Mouse (Mus musculus) heart, postnatal 36 days (tissue): Measurements from ENCODE around the gene Ubiad1. TPM values are rescaled to one million over a fixed set of nuclear protein-coding genes. Genes with fewer than 3 reads are reported as not detected.
A peak's percentile ranks its signal among the peaks of the same experiment; 100 is the strongest.

Experiments
- DNase-seq, 2 experiments: peaks; one replicate each; pipeline ENCODE4 v3.0.0; 2021 to 2022
- intact Hi-C: fragments of 180-260 bp; cut with DNase I; formaldehyde crosslinking; loops from one replicate; pipeline ENCODE4 v1.15.1; 2025
- total RNA-seq, 2 experiments: library from RNA; stranded (reverse); gene quantifications; 2 replicates each; pipeline ENCODE4 v1.2.3; 2021

Ubiad1 gene
- 10 to 100 TPM; 16.5 to 16.9 TPM for total RNA-seq

DNA sequence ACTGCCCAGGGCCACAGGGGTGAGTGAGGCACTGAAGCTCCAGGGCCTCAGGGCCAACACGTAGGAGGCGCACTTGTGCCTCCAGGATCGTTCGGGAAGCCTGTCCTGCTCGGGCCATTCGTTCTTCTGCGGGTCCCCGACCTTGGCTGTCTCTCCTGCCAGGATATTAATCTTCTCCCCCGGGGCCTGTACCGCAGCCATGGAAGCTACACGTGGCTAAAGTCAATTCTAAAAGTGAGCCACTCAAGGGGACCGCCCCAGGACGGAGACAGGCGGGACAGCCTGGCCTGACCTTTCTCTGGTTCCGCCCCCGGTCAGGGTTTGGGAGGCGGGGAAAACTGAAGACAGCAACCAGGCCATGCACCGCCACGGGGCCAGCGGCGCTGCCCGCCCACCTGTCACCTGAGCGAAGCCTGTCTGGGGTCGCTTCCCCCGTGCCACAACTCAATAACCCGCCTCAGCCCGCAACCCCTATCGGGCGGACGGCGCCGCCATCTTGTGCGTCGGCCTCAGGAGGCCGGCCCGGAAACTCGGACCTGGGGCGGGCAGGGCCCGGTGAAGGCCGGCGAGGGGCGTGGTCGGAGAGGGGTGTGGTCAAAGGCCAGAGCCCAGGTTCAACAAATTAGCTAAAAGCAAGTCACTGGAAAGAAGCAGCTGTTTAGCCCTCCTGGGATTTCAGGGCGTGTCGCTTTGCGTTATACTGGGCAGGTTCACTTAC, at the start of gene Ubiad1:
Gene Ubiad1 (minus strand): TSS at position 522 of the 718 bp plus-strand sequence.
- DNase-seq = peak; percentile 84 to 90
- intact Hi-C loops = no loop called here

DNA sequence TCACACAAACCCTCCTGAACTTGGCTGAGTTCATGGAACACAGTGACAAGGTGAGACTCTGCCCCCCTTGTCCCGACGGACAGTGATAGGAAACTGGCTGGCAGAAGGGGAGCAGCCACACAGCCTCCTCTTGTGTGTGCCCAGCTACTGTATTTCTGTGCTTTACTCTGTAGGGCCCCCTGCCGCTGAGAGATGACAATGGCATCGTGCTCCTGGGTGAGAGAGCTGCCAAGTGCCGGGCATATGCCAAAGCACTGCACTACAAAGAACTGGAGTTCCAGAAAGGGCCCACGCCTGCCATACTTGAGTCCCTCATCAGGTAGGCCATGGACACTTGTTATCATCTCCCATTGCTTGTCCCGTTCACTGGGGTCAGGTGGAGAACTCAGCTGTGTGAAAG, 46.9 kb upstream of the Ubiad1 start:
- intact Hi-C loops = no loop called here
- DNase-seq = no peak

- intact Hi-C loops = no loop called here
- no peak for DNase-seq
Observed at GRCm38 (mm10) chr4:148490502-148490901, 45.9 kb upstream of the Ubiad1 start.

GRCm38 (mm10) chr4:148487841-148488240, 43.3 kb upstream of the Ubiad1 start:
- DNase-seq = no peak
- intact Hi-C loops = no loop called here

- DNase-seq = no peak
- intact Hi-C loops = no loop called here
Observed at GRCm38 (mm10) chr4:148484511-148484910, 39.9 kb upstream of the Ubiad1 start.

DNA sequence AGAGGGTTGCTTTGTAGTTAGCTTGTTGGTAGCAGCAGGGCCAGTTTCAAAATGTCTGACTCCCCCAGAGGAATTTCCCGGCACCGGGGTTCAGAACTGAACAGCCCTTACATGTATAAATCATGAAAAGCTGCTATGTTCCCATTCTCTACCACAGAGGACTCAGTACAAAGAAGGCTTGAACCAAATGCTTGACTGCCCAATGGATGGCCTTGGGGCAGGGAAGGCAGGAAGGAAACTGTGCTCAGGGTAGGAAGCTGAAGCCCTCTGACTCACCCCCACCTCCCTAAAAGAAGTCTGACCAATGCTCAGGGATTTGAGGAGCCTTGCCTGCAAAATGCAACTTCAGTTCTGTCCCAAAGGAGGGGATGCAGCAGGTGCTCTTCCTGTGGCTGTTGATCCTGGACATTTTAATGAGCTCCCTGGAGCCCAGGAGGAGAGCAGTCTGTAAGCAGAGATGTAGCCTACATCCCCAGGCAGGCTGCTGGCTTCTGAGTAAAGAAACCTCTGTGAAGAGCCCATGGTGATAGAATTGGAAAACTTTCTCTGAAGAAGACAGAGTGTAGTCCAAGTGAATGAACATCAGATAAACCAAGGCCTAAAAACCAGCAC, 37.1 kb upstream of the Ubiad1 start:
- no peak for DNase-seq
- intact Hi-C loops = no loop called here

DNA sequence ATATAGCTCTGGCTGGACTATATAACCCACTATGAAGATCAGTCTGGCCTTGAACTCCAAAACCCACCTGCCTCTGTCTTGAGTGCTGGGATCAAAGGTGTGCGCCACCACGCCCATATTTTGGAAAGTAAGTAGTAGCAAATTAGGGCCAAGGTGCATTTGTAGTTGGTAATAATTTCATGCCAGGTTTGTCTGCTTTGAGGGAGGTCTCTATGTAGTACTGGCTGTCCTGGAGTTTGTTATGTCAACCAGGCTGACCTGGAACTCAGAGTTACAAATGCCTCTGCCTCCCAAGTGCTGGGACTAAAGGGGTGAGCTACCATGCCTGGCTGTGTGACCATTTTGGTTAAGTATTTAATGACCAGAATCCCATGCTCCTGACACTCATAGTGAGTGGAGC, 35.7 kb upstream of the Ubiad1 start:
- no peak for DNase-seq
- intact Hi-C loops = no loop called here

DNA sequence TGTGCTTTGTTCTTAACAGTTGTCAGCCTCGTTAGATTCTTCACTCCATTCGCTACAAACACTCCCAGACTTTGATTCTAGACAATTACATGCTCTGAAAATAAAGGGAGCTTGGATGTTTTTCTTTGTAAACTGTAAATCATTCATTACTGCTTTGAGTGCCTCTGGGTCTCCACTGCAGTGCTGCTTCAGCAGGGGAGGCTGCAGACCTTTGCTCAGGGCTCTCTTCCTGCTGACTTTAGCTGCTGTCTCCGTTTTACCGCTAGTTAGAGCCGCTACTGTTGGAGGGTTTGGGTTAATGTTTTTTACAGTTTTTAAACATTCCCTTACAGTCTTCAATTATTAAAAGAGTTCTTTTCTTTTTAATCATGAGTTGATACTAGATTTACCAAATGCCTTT, 28.9 kb upstream of the Ubiad1 start:
- intact Hi-C loops = no loop called here
- no peak for DNase-seq

DNA sequence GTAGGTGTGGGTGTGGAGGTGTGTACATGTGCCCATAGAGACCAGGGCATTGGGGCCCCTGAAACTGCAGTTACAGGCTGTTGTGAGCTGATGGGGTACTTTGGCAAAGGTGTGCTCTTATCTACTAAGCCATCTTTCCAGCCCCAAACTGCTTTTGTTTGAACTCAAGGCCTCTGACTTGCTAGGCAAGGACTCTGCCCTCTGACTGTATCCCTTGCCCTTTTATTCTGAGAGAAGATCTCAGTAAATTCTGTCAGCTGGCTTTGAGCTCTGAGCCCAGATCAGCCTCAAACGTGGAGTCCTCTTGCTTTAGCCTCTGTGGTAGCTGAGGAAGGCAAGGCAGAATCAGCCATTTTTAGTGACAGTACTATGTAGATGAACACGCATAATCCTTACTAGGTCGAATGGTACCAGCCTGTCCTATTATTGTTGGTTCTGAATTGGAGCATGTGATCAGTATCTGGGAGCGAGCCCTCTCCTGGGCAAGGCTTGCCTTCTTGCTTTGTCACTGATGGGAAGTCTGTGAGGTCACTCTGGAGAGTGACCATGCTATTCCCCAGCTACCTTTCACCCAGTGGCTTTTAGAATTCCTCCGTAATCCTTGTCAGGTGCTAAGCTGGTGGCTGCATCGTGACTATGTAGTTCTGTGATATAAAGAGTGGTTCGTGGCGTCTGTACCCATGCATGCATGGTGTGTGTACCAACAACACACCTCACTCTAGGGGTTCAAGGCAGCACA, 28.0 kb upstream of the Ubiad1 start:
- no peak for DNase-seq
- intact Hi-C loops = no loop called here

DNA sequence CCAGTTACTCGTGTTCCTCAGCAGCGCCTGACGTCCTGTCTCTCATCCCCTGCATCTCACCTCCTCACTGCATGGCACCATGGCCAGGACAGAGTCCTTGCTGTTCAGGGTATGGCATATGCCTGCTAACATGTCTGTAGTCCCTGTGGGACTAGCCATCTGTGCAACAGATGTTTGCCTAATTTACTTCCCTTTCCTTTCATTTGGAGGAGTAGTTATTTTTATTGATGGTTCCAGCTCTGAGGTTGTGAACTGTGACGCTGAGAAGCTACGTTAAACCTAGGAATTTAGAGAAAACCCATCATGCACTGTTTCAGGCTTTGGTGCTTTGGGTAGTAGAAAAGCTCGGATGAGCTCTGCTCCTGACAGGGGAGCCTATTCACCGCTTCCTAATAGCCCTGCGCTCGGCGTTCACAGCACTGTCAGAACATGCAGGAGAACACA, 26.8 kb upstream of the Ubiad1 start:
- intact Hi-C loops = no loop called here
- DNase-seq = no peak

DNA sequence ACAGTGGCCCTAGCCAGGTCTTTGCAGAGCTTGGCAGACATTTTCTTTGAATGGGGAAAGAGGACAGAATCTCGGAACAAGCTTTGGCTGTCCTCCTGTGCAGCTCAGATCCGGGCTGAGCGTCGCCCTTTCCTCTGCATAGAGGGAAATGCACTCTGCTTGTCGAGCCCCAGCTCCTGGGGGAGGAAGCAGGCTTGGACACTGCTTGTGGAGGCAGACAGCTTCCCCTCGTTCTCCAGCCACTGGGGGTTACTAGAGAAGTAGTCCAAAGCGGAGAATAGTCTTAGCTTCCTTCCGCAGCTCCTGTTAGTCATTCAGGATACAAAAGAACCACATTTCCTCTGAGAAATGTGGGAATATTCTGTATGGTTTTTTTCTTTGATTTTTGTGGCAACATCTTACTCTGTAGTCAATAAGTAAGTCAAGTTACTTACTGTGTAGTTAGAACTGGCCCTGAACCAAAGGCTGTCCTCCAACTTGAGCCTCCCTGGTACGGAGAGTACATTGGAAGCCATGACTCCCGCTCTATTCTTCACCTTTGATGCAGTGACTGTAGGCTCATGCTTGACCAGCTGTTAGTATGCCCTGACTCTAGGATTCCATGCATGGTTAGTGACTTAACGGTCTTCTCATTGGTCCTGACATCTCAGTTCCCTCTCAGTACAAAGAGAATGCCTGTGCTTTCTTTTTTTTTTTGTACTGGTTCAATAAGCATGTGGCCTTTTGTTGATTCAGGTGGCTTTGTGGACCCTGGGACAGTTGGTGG, 25.1 kb upstream of the Ubiad1 start:
- no peak for DNase-seq
- intact Hi-C loops = no loop called here

DNA sequence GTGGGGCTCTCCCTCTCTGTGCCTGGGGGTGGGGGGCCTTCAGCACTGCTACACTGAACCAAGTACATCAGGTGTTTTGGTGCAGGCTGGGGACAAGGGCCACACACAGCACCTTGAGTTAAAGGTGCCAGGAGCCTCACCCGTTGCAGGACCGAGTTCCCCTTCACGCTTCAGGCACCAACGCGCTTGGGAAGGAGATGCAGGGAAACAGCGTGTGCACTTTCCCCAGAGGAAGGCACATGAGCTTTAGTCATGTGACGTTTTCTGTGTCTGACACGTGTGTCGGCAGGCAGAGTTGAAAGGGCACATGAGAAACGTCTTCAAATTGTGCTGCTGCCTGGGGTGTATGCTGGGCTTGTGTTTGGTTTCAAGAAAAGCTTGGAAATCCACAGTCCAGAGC, 23.8 kb upstream of the Ubiad1 start:
- no peak for DNase-seq
- intact Hi-C loops = no loop called here

DNA sequence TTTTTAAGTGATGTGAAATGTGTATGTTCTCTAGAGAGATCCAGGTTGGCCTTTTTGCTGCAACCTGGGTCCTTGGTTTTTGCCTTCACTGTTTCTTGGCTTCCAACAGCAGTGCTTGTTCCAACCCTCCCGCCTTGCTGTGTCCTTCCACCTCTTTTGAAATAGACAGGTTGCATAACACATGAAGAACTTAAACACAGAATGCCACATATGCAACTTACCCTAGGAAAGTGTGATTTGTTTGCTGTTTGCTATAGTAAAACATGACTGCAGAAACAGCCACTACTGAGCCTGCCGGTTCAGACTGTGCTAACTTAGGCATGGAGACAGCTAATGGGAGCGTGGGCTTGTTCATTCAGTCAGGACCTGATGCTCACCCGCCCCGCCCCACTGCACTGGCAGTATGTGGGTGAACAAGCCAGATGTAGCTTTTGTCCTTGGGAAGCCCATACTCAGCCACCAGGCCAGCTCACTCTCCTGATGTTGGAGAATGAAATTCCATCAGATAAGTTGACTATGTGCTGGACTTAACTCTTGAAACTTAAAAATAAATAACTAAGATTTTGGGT, 22.0 kb upstream of the Ubiad1 start:
- intact Hi-C loops = no loop called here
- DNase-seq = no peak

DNA sequence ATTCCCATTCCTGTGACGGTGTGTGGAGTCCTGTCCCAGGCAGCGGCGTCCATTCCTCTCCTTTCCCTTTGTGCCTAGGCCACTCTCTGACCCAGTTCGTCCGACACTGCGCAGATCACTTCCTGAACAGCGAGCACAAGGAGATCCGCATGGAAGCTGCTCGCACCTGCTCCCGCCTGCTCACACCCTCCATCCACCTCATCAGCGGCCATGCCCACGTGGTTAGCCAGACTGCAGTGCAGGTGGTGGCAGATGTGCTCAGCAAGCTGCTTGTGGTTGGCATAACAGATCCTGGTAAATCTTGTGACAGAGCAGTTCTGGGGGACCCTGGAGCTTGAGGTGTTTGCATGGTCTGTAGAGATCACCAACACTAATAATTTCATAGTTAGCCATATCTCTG, 20.3 kb upstream of the Ubiad1 start:
- intact Hi-C loops = no loop called here
- DNase-seq = no peak

DNA sequence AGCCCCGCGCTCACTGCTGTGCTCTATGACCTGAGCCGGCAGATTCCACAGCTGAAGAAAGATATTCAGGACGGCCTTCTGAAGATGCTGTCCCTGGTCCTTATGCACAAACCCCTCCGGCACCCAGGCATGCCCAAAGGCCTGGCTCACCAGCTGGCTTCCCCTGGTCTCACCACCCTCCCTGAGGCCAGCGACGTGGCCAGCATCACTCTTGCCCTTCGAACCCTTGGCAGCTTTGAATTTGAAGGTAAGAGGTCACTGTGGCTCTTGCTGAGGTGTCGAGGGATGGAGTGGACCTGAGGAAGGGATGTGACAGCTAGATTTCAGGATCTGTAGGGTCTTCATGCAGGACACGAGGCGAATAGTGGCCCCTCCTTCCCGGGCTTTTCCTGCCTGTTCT, 19.7 kb upstream of the Ubiad1 start:
- no peak for DNase-seq
- intact Hi-C loops = no loop called here

DNA sequence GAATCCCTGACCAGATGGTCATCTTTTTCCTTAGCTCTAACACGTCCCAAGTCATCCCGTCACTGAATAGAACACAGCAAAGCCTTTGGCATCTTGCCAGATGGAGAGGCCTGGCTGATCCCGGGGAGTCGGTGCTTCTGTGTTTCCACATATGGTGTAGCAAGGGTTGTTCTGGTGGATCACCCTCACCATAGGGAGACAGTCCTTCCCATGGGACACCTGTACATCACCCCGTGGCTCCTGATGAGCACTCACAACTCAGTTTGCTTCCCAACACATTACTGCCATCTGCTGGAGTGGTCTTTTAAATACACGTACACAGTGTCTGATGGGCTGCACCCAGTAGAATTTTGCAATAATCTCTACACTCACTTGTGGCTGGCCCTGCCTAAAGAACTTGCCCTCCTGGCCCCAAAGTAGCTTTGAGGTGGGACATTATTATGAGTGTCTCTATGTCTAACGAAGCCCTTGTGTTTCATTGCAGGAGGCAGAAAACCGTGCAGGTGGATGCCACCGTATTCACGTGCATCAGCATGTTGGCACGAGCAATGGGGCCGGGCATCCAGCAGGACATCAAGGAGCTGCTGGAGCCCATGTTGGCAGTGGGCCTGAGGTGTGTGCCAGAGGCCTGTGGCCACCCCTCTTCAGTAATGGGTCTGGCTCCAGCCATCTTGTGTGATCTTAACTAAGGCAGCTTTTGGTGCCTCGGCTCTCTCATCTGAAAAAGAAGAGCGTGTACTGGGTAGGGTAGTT, 18.8 kb upstream of the Ubiad1 start:
- intact Hi-C loops = loop anchor here (1.0 kb wide), 1 partner anchor 293 kb away; no protein-coding TSS in a partner anchor
- peak; percentile 14 to 26 for DNase-seq

- intact Hi-C loops = loop anchor here (1.0 kb wide), 1 partner anchor 292 kb away; no protein-coding TSS in a partner anchor
- DNase-seq = no peak
Observed at GRCm38 (mm10) chr4:148462717-148463116, 18.1 kb upstream of the Ubiad1 start.

GRCm38 (mm10) chr4:148461772-148462171, 17.2 kb upstream of the Ubiad1 start:
- DNase-seq = no peak
- intact Hi-C loops = no loop called here

GRCm38 (mm10) chr4:148460656-148461284, 16.2 kb upstream of the Ubiad1 start:
- no peak for DNase-seq
- intact Hi-C loops = no loop called here
